In the genomic region with DNA sequence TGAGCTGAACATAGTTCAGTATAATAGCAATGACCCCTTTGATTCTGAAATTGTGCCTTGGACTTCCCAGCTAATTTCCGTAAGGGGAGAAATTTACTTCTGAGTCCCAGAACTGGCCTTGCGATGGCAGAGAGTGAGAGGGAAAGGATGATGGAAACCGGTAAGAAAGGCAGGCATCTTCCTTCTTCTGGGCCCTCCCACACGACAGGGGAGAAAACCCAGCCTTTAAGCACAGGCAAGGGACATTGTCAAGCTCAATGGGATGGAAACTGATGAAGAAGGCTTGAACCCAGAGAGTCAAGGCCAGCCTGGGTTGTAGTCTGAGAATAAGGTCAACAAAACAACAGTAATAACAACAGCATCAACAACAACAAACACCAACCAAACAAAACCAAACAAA, we compare ENCODE assay signal across 31 mouse cellular contexts. TPM values are rescaled to one million over a fixed set of nuclear protein-coding genes. Genes with fewer than 3 reads are reported as not detected.
"Had no signal": no experiment of that assay in that cellular context is flagged by ENCODE, and none has a peak within 500 bp of the region (broad histone marks: within the 10 kb centered on the region; RNA-seq: fewer than 3 reads in every experiment).

No protein-coding gene starts in this region.

- H3K27ac ChIP-seq: embryonic facial prominence, embryonic 10.5 days; embryonic facial prominence, embryonic 12.5 days; embryonic facial prominence, embryonic 13.5 days; embryonic facial prominence, embryonic 15.5 days; forebrain, embryonic 10.5 days; forebrain, embryonic 12.5 days; forebrain, embryonic 13.5 days; forebrain, embryonic 15.5 days; gastrocnemius, adult 2 months had no signal

- DNase-seq: cerebellum, adult 18-20 months; cerebellum, adult 2 months; cerebellum, adult 8-10 months; cerebellum, adult 9-10 months; cerebellum, adult 9-11 months; cerebellum, postnatal 10 days; cerebellum, postnatal 14 days; cerebellum, postnatal 25 days; cerebellum, postnatal 36 days; embryo, embryonic 11 days; forebrain, postnatal 0 days; gastrocnemius, adult 2 months; gastrocnemius, postnatal 10 days; gastrocnemius, postnatal 14 days; gastrocnemius, postnatal 25 days; gastrocnemius, postnatal 36 days; heart, adult 18-20 months had no signal

- H3K9ac ChIP-seq: embryonic facial prominence, embryonic 12.5 days; embryonic facial prominence, embryonic 13.5 days; embryonic facial prominence, embryonic 15.5 days; forebrain, embryonic 12.5 days; forebrain, embryonic 13.5 days; forebrain, embryonic 15.5 days; forebrain, postnatal 0 days had no signal

- ATAC-seq: forebrain, embryonic 13.5 days; forebrain, embryonic 15.5 days; forebrain, embryonic 16.5 days; forebrain, postnatal 0 days had no signal

- H3K4me3 ChIP-seq: embryonic facial prominence, embryonic 10.5 days; embryonic facial prominence, embryonic 12.5 days; embryonic facial prominence, embryonic 13.5 days; embryonic facial prominence, embryonic 15.5 days; erythroblast, embryonic 14.5 days; forebrain, embryonic 10.5 days; forebrain, embryonic 12.5 days; forebrain, embryonic 13.5 days; forebrain, embryonic 15.5 days; gastrocnemius, adult 2 months had no signal

- H3K4me2 ChIP-seq: embryonic facial prominence, embryonic 12.5 days; embryonic facial prominence, embryonic 13.5 days; embryonic facial prominence, embryonic 15.5 days; forebrain, embryonic 12.5 days; forebrain, embryonic 13.5 days; forebrain, embryonic 15.5 days had no signal

- H3K9me3 ChIP-seq: embryonic facial prominence, embryonic 10.5 days; embryonic facial prominence, embryonic 12.5 days; embryonic facial prominence, embryonic 13.5 days; embryonic facial prominence, embryonic 15.5 days; forebrain, embryonic 10.5 days; forebrain, embryonic 12.5 days; forebrain, embryonic 13.5 days; forebrain, embryonic 15.5 days had no signal

- H3K36me3 ChIP-seq: embryonic facial prominence, embryonic 10.5 days; embryonic facial prominence, embryonic 12.5 days; embryonic facial prominence, embryonic 13.5 days; embryonic facial prominence, embryonic 15.5 days; forebrain, embryonic 10.5 days; forebrain, embryonic 12.5 days; forebrain, embryonic 15.5 days had no signal

RNA-seq across cellular contexts. Expression of a gene that starts 14.1 kb away (rescaled TPM):
- total RNA-seq: common myeloid progenitor, adult 5-6 weeks; gastrocnemius, adult 18-20 months; gastrocnemius, adult 2 months; gastrocnemius, adult 8-10 months; gastrocnemius, postnatal 36 days; granulocyte monocyte progenitor cell, adult 5-6 weeks had no signal
- polyA plus RNA-seq: erythroblast, embryonic 14.5 days had no signal
